Mouse (Mus musculus): ENCODE measurements at regions not wholly inside any gene's neighbourhood (a gene's known extent, or its start where the extent isn't known, plus 50 kb on each side); places are given as distances from the start of the nearest gene placed in this dataset.

DNA sequence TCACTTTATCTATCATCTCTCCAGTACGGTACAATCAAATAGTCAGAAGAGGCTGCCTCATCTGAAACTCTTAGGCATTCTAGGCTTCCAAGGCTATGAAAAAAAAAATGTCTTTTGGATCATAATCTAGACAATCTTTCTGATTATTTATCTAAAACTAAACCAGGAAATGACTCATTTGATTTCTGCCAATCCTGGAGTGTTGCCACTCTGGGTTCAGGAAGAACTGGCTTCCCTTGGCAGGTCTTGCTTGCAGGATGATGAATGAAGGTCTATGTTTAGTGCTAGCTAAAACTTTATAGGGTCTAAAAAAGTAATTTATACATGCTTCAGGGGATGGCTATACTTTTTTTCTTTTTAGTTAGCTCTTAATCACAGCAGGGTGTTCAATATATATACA, 367.4 kb downstream of the Rab28 start:
- Histone ChIP-seq H3K4me2 (ENCODE audit: low read depth, low read length) (no peak overlapping the region), H3K9ac (replicated peaks; ENCODE audit: low read length) (no peak overlapping the region), H3K36me3 (ENCODE audit: insufficient read depth, low read length) (no peaks in the 10 kb centered on the region), H3K4me3 (ENCODE audit: low read length) (no peak overlapping the region), H3K9me3 (ENCODE audit: low read length) (no peaks in the 10 kb centered on the region), H3K27me3 (ENCODE audit: insufficient read depth, low read length) (no peaks in the 10 kb centered on the region), H3K27ac (no peak overlapping the region), H3K4me1 (ENCODE audit: insufficient read depth, low read length) (no peaks in the 10 kb centered on the region)
- 95% methylated on average over 1 of the region's 1 CpGs for WGBS
- ATAC-seq (no peak), DNase-seq (ENCODE audit: low spot score) (no peak)
- no peak for TF ChIP-seq CTCF (IDR thresholded peaks at IDR 0.05; ENCODE audit: low read depth)

DNA sequence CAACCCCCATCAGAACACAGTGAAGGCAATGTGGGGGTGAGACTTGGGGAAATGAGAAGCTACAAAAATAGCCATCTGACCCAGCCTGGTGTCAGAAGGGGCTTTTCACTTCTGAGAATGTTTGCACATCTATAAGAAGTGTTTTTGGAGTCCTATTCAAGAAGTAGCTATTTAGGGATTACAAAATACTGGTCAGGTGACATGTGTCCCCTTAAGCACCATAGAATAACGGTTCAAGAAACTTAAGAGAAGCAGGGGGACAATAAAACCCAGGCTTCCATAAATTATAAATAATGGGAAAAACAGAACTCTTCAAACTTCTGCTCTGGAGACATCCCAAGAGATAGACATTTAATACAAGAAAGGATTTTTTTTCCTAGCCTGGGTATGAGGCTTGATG, 411.5 kb downstream of the Rab28 start:
- no peak for ATAC-seq
- WGBS = 78% methylated on average over 1 of the region's 1 CpGs
- no peak overlapping the region for H3K9ac ChIP-seq (replicated peaks; ENCODE audit: low read length)
- H3K4me1 ChIP-seq (ENCODE audit: insufficient read depth, low read length) = no peaks in the 10 kb centered on the region
- TF ChIP-seq CTCF (IDR thresholded peaks at IDR 0.05; ENCODE audit: low read depth) = no peak
- H3K36me3 ChIP-seq (ENCODE audit: insufficient read depth, low read length) = no peaks in the 10 kb centered on the region
- H3K4me2 ChIP-seq (ENCODE audit: low read depth, low read length) = no peak overlapping the region
- no peak for DNase-seq (ENCODE audit: low spot score)
- no peaks in the 10 kb centered on the region for H3K27me3 ChIP-seq (ENCODE audit: insufficient read depth, low read length)
- no peaks in the 10 kb centered on the region for H3K9me3 ChIP-seq (ENCODE audit: low read length)
- no peak overlapping the region for H3K27ac ChIP-seq
- H3K4me3 ChIP-seq (ENCODE audit: low read length) = no peak overlapping the region

DNA sequence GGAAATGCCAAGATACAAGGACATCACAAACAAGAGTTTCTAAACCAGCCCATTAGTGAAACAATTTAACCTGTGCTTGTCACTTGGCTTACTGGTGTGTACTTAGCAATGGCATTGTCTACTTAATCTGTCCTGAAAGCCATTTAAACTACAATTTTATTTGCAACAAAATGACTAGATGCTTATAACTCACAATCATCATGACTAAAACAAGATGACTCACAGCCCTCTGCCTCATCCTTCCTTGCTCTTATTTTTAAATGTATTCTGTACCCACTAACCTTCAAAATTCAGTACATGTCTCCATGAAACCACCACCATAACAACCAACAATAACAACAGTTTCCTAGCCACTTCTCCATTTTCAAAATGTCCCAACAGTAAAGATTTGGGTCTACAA, 441.2 kb downstream of the Rab28 start:
- Histone ChIP-seq H3K4me3 (ENCODE audit: low read length) (no peak overlapping the region), H3K27ac (no peak overlapping the region), H3K36me3 (ENCODE audit: insufficient read depth, low read length) (no peaks in the 10 kb centered on the region), H3K4me2 (ENCODE audit: low read depth, low read length) (no peak overlapping the region), H3K27me3 (ENCODE audit: insufficient read depth, low read length) (no peaks in the 10 kb centered on the region), H3K4me1 (ENCODE audit: insufficient read depth, low read length) (no peaks in the 10 kb centered on the region), H3K9ac (replicated peaks; ENCODE audit: low read length) (no peak overlapping the region), H3K9me3 (ENCODE audit: low read length) (no peaks in the 10 kb centered on the region)
- DNase-seq (ENCODE audit: low spot score) (no peak), ATAC-seq (no peak)
- TF ChIP-seq CTCF (IDR thresholded peaks at IDR 0.05; ENCODE audit: low read depth) = no peak

DNA sequence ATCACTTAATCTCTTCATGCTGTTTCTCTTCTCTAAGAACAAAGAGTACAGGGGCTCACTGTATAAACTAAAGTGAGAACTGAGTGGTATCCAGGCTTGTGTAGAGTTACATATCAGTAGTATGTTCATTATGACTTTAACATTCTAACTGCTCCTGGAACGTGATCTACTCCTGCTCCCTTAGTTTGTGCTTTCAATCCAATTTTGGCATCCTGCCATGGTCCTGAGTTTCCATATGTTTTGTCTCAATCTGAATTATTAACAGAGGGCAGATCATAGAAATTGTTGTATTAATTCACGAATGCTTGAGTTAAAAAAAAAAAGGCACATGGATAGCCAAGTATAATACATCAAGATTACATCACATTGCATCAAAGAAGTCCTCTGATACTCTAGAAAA, 441.6 kb downstream of the Rab28 start:
- H3K27me3 ChIP-seq (ENCODE audit: insufficient read depth, low read length) = no peaks in the 10 kb centered on the region
- TF ChIP-seq CTCF (IDR thresholded peaks at IDR 0.05; ENCODE audit: low read depth) = no peak
- ATAC-seq (no peak), DNase-seq (ENCODE audit: low spot score) (no peak)
- no peaks in the 10 kb centered on the region for H3K4me1 ChIP-seq (ENCODE audit: insufficient read depth, low read length)
- no peak overlapping the region for H3K27ac ChIP-seq
- no peak overlapping the region for H3K9ac ChIP-seq (replicated peaks; ENCODE audit: low read length)
- no peaks in the 10 kb centered on the region for H3K9me3 ChIP-seq (ENCODE audit: low read length)
- H3K4me2 ChIP-seq (ENCODE audit: low read depth, low read length) = no peak overlapping the region
- no peak overlapping the region for H3K4me3 ChIP-seq (ENCODE audit: low read length)
- no peaks in the 10 kb centered on the region for H3K36me3 ChIP-seq (ENCODE audit: insufficient read depth, low read length)
- WGBS = 41% methylated on average over 2 of the region's 2 CpGs

DNA sequence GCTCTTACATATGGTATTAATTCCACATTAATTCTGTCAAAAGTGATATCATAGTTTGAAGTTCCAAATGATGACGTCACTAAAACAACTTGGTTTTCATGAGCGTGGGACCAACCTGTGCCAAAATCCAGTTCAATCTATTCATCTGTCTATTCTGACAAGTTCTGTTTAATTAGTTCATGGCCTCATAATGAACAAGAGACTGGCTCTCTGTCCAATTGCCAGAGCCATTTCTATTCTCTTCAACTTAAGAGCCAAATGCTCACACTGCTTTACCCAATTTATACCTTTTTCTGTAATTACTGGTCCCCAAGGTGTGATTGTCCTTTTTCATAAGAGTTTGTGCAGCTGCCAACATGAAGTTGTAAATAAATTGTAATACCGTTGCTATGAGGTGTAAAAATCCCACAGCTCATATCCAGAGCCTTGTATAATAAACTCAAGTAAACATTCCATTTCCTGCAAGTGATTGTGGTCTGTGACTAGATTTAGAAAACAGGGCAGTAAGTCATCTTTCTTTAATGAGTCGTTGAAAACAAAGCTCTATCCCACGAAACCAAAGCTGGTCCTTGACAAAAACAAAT, 446.2 kb downstream of the Rab28 start:
- no peak for DNase-seq (ENCODE audit: low spot score)
- Histone ChIP-seq H3K4me1 (ENCODE audit: insufficient read depth, low read length) (no peaks in the 10 kb centered on the region), H3K4me2 (ENCODE audit: low read depth, low read length) (no peak overlapping the region), H3K4me3 (ENCODE audit: low read length) (no peak overlapping the region), H3K9me3 (ENCODE audit: low read length) (no peaks in the 10 kb centered on the region), H3K36me3 (ENCODE audit: insufficient read depth, low read length) (no peaks in the 10 kb centered on the region), H3K27me3 (ENCODE audit: insufficient read depth, low read length) (no peaks in the 10 kb centered on the region), H3K27ac (no peak overlapping the region), H3K9ac (replicated peaks; ENCODE audit: low read length) (no peak overlapping the region)
- 71% methylated on average over 5 of the region's 5 CpGs for WGBS
- no peak for ATAC-seq
- TF ChIP-seq CTCF (IDR thresholded peaks at IDR 0.05; ENCODE audit: low read depth) = no peak

Measured in hindbrain, postnatal 0 days (tissue).